Mouse (Mus musculus): ENCODE data around the gene Trim80. TPM values are rescaled to one million over a fixed set of nuclear protein-coding genes. Genes with fewer than 3 reads are reported as not detected.

The Trim80 gene
- polyA plus RNA-seq, 1 experiment from 2014 or later: 0.49 TPM

- Histone ChIP-seq H3K4me2 (replicated peaks) (peak within 1 kb of the TSS; percentile 87), H3K4me3 (replicated peaks) (peak within 1 kb of the TSS; percentile 92), H3K9me3 (no peaks in the 10 kb centered on the region), H3K36me3 (peaks cover 25% of the 10 kb centered on the region), H3K27ac (peak within 1 kb of the TSS; percentile 83), H3K4me1 (replicated peaks) (peaks cover 21% of the 10 kb centered on the region), H3K9ac (peak within 1 kb of the TSS; percentile 95), H3K27me3 (replicated peaks) (no peaks in the 10 kb centered on the region)
- peak; percentile 99 for ATAC-seq
- WGBS: under 1% methylated on average over 52 of the region's 56 CpGs
Observed at GRCm38 (mm10) chr11:115419531-115420237, 20.7 kb upstream of the Trim80 start, which contains the start of the genes Atp5h and Kctd2. Atp5h (minus strand) TSS chr11:115419962. Kctd2 (plus strand) TSS chr11:115420128.

GRCm38 (mm10) chr11:115420336-115421190 is 19.8 kb upstream of the Trim80 start:
- ATAC-seq: peak; percentile 85
- Histone ChIP-seq H3K36me3 (peaks cover 18% of the 10 kb centered on the region), H3K9ac (peak overlapping the region; percentile 95), H3K9me3 (no peaks in the 10 kb centered on the region), H3K4me1 (replicated peaks) (peaks cover 21% of the 10 kb centered on the region), H3K27ac (peak overlapping the region; percentile 83), H3K27me3 (replicated peaks) (no peaks in the 10 kb centered on the region), H3K4me3 (replicated peaks) (peak overlapping the region; percentile 92), H3K4me2 (replicated peaks) (peak overlapping the region; percentile 87)
- WGBS: under 1% methylated on average over 45 of the region's 45 CpGs

- no peak overlapping the region for H3K27ac ChIP-seq
- H3K4me3 ChIP-seq (replicated peaks): no peak overlapping the region
- ATAC-seq: no peak
- peak overlapping the region; percentile 18; the same call in 1 of the 2 replicates for H3K9ac ChIP-seq
- 41% methylated on average over 1 of the region's 1 CpGs for WGBS
- H3K4me2 ChIP-seq (replicated peaks): peak overlapping the region; percentile 87
- H3K27me3 ChIP-seq (replicated peaks): no peaks in the 10 kb centered on the region
- no peaks in the 10 kb centered on the region for H3K9me3 ChIP-seq
- peaks cover 21% of the 10 kb centered on the region for H3K4me1 ChIP-seq (replicated peaks)
- peaks cover 10% of the 10 kb centered on the region for H3K36me3 ChIP-seq
Observed at GRCm38 (mm10) chr11:115421328-115421727, 19.0 kb upstream of the Trim80 start.

- Histone ChIP-seq H3K9ac (no peak overlapping the region), H3K36me3 (peaks cover 6% of the 10 kb centered on the region), H3K4me2 (replicated peaks) (no peak overlapping the region), H3K4me3 (replicated peaks) (no peak overlapping the region), H3K27ac (no peak overlapping the region), H3K27me3 (replicated peaks) (no peaks in the 10 kb centered on the region), H3K9me3 (no peaks in the 10 kb centered on the region), H3K4me1 (replicated peaks) (peaks cover 21% of the 10 kb centered on the region)
- 88% methylated on average over 16 of the region's 16 CpGs for WGBS
- ATAC-seq: no peak
Observed at GRCm38 (mm10) chr11:115421972-115422371, 18.4 kb upstream of the Trim80 start.

GRCm38 (mm10) chr11:115423091-115423490 is 17.3 kb upstream of the Trim80 start:
- Histone ChIP-seq H3K27me3 (replicated peaks) (no peaks in the 10 kb centered on the region), H3K4me2 (replicated peaks) (no peak overlapping the region), H3K9ac (no peak overlapping the region), H3K27ac (no peak overlapping the region), H3K9me3 (no peaks in the 10 kb centered on the region), H3K4me1 (replicated peaks) (peaks cover 19% of the 10 kb centered on the region), H3K4me3 (replicated peaks) (no peak overlapping the region), H3K36me3 (peaks cover 4% of the 10 kb centered on the region)
- ATAC-seq: no peak
- WGBS: 79% methylated on average over 3 of the region's 3 CpGs

- H3K9ac ChIP-seq: no peak overlapping the region
- no peak overlapping the region for H3K4me3 ChIP-seq (replicated peaks)
- H3K9me3 ChIP-seq: no peaks in the 10 kb centered on the region
- no peak for ATAC-seq
- no peak overlapping the region for H3K4me2 ChIP-seq (replicated peaks)
- H3K27me3 ChIP-seq (replicated peaks): no peaks in the 10 kb centered on the region
- 82% methylated on average over 7 of the region's 7 CpGs for WGBS
- peaks cover 4% of the 10 kb centered on the region for H3K36me3 ChIP-seq
- no peak overlapping the region for H3K27ac ChIP-seq
- peaks cover 12% of the 10 kb centered on the region for H3K4me1 ChIP-seq (replicated peaks)
Observed at GRCm38 (mm10) chr11:115424666-115425065, 15.7 kb upstream of the Trim80 start.

- ATAC-seq: no peak
- H3K4me3 ChIP-seq (replicated peaks): no peak overlapping the region
- no peak overlapping the region for H3K27ac ChIP-seq
- WGBS: 86% methylated on average over 6 of the region's 6 CpGs
- no peaks in the 10 kb centered on the region for H3K27me3 ChIP-seq (replicated peaks)
- H3K36me3 ChIP-seq: peaks cover 9% of the 10 kb centered on the region
- no peaks in the 10 kb centered on the region for H3K9me3 ChIP-seq
- peaks cover 11% of the 10 kb centered on the region for H3K4me1 ChIP-seq (replicated peaks)
- no peak overlapping the region for H3K4me2 ChIP-seq (replicated peaks)
- H3K9ac ChIP-seq: no peak overlapping the region
Observed at GRCm38 (mm10) chr11:115425671-115426070, 14.7 kb upstream of the Trim80 start.

- Histone ChIP-seq H3K4me1 (replicated peaks) (no peaks in the 10 kb centered on the region), H3K4me3 (replicated peaks) (no peak overlapping the region), H3K36me3 (peaks cover 19% of the 10 kb centered on the region), H3K27ac (no peak overlapping the region), H3K27me3 (replicated peaks) (no peaks in the 10 kb centered on the region), H3K9me3 (no peaks in the 10 kb centered on the region), H3K4me2 (replicated peaks) (0 out of 2 replicates have a peak overlapping the region, but pooled peaks have one; percentile 22), H3K9ac (no peak overlapping the region)
- WGBS: 39% methylated on average over 20 of the region's 20 CpGs
- peak; percentile 80 for ATAC-seq
Observed at GRCm38 (mm10) chr11:115427482-115428331, 12.6 kb upstream of the Trim80 start.

GRCm38 (mm10) chr11:115429307-115429706 is 11.0 kb upstream of the Trim80 start:
- Histone ChIP-seq H3K4me2 (replicated peaks) (no peak overlapping the region), H3K4me3 (replicated peaks) (no peak overlapping the region), H3K9me3 (no peaks in the 10 kb centered on the region), H3K27me3 (replicated peaks) (no peaks in the 10 kb centered on the region), H3K36me3 (peaks cover 19% of the 10 kb centered on the region), H3K4me1 (replicated peaks) (no peaks in the 10 kb centered on the region), H3K9ac (no peak overlapping the region), H3K27ac (no peak overlapping the region)
- no peak for ATAC-seq
- 88% methylated on average over 7 of the region's 7 CpGs for WGBS

- H3K27ac ChIP-seq: no peak overlapping the region
- no peak for ATAC-seq
- no peak overlapping the region for H3K4me2 ChIP-seq (replicated peaks)
- no peaks in the 10 kb centered on the region for H3K9me3 ChIP-seq
- no peaks in the 10 kb centered on the region for H3K27me3 ChIP-seq (replicated peaks)
- no peak overlapping the region for H3K4me3 ChIP-seq (replicated peaks)
- H3K36me3 ChIP-seq: peaks cover 19% of the 10 kb centered on the region
- 89% methylated on average over 6 of the region's 6 CpGs for WGBS
- H3K9ac ChIP-seq: no peak overlapping the region
- peaks cover 3% of the 10 kb centered on the region; the same call in 1 of the 2 replicates for H3K4me1 ChIP-seq (replicated peaks)
Observed at GRCm38 (mm10) chr11:115430561-115430960, 9.8 kb upstream of the Trim80 start.

- no peak overlapping the region for H3K9ac ChIP-seq
- ATAC-seq: peak; percentile 49
- no peak overlapping the region for H3K4me2 ChIP-seq (replicated peaks)
- no peaks in the 10 kb centered on the region for H3K27me3 ChIP-seq (replicated peaks)
- no peak overlapping the region for H3K4me3 ChIP-seq (replicated peaks)
- H3K27ac ChIP-seq: no peak overlapping the region
- H3K4me1 ChIP-seq (replicated peaks): peaks cover 11% of the 10 kb centered on the region
- no peaks in the 10 kb centered on the region for H3K9me3 ChIP-seq
- H3K36me3 ChIP-seq: peaks cover 15% of the 10 kb centered on the region
- WGBS: 61% methylated on average over 4 of the region's 4 CpGs
Observed at GRCm38 (mm10) chr11:115432814-115433213, 7.5 kb upstream of the Trim80 start.

GRCm38 (mm10) chr11:115433342-115433741 is 7.0 kb upstream of the Trim80 start:
- Histone ChIP-seq H3K4me3 (replicated peaks) (no peak overlapping the region), H3K4me1 (replicated peaks) (peaks cover 11% of the 10 kb centered on the region), H3K4me2 (replicated peaks) (no peak overlapping the region), H3K27me3 (replicated peaks) (no peaks in the 10 kb centered on the region), H3K9me3 (no peaks in the 10 kb centered on the region), H3K9ac (no peak overlapping the region), H3K36me3 (peaks cover 15% of the 10 kb centered on the region), H3K27ac (no peak overlapping the region)
- WGBS: 78% methylated on average over 6 of the region's 6 CpGs
- no peak; the same call in 1 of the 2 replicates for ATAC-seq
